Mouse (Mus musculus): ENCODE data around the gene Bpgm. TPM values are rescaled to one million over a fixed set of nuclear protein-coding genes. Genes with fewer than 3 reads are reported as not detected.

Gene Bpgm
- polyA plus RNA-seq (2016; fragmentation: Nextera tagmentation; extraction: Ambion mirVana), result 54.6 and 68.6 TPM in 2 replicates

GRCm38 (mm10) chr6:34475974-34476794 is at the start of gene Bpgm:
Bpgm (plus strand) TSS chr6:34476207.
- Histone ChIP-seq H3K9me3 (no peaks in the 10 kb centered on the region), H3K4me1 (peaks cover 52% of the 10 kb centered on the region), H3K36me3 (replicated peaks) (no peaks in the 10 kb centered on the region), H3K27me3 (ENCODE audit: poor library complexity, severe bottlenecking) (no peaks in the 10 kb centered on the region), H3K4me3 (peak within 1 kb of the TSS; percentile 64), H3K27ac (peak within 1 kb of the TSS; percentile 90)
- DNase-seq (ENCODE audit: extremely low spot score, low spot score), result peak; percentile 92
- WGBS, result 1% methylated on average over 35 of the region's 35 CpGs

DNA sequence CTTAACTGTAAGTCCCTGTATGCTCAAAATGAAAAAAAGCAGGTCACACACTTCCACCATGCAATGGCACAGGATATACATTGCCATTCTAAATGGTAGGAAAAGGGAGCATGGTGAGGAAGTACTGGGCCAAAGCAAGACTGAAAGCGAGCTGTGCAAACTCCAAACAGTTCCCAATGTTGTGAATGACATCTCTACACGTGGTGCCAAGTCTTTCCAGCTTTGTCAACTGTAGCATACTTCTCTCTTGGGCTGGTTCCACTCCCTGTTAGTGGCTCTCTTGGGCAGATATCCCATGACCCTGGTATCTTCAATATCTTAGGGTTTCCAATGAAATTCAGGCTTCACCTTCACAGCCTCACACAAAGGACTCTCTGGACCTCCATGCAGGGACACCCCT is 37.0 kb upstream of the Bpgm start:
- no peak for DNase-seq (ENCODE audit: extremely low spot score, low spot score)

GRCm38 (mm10) chr6:34441556-34442257 is 34.3 kb upstream of the Bpgm start:
- 70% methylated on average over 9 of the region's 9 CpGs for WGBS
- Histone ChIP-seq H3K27me3 (ENCODE audit: poor library complexity, severe bottlenecking) (no peaks in the 10 kb centered on the region), H3K9me3 (no peaks in the 10 kb centered on the region), H3K36me3 (replicated peaks) (no peaks in the 10 kb centered on the region), H3K27ac (no peak overlapping the region), H3K4me1 (peaks cover 5% of the 10 kb centered on the region), H3K4me3 (no peak overlapping the region)
- no peak for DNase-seq (ENCODE audit: extremely low spot score, low spot score)

More for the DNA sequence above, 37.0 kb upstream of the Bpgm start:
- H3K27me3 ChIP-seq (ENCODE audit: poor library complexity, severe bottlenecking), result no peaks in the 10 kb centered on the region
- WGBS, result 76% methylated on average over 2 of the region's 2 CpGs
- no peaks in the 10 kb centered on the region for H3K9me3 ChIP-seq
- no peak overlapping the region for H3K27ac ChIP-seq
- no peak overlapping the region for H3K4me3 ChIP-seq
- peaks cover 8% of the 10 kb centered on the region for H3K4me1 ChIP-seq
- H3K36me3 ChIP-seq (replicated peaks), result no peaks in the 10 kb centered on the region

DNA sequence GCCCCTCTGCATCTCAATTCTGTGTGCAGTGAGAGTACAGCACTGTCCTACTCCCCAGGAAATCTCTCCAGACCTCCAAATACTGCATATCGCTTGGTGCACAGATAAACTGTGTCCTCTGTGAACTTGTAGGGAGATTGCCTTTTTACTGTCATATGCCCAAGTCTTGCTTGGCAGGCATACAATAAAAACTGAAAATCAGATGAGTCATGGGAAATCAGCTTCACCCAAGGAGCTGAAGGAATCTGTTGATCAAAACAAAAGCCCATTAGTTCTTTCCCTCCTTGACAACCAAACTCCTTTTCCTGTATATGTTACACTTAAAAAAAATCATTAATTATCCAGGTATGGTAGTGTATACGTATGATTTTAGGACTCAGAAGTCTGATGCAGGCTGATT is 32.2 kb upstream of the Bpgm start:
- Histone ChIP-seq H3K27me3 (ENCODE audit: poor library complexity, severe bottlenecking) (no peaks in the 10 kb centered on the region), H3K4me3 (no peak overlapping the region), H3K27ac (no peak overlapping the region), H3K9me3 (no peaks in the 10 kb centered on the region), H3K4me1 (no peaks in the 10 kb centered on the region), H3K36me3 (replicated peaks) (no peaks in the 10 kb centered on the region)
- DNase-seq (ENCODE audit: extremely low spot score, low spot score), result no peak
- 91% methylated on average over 2 of the region's 2 CpGs for WGBS

DNA sequence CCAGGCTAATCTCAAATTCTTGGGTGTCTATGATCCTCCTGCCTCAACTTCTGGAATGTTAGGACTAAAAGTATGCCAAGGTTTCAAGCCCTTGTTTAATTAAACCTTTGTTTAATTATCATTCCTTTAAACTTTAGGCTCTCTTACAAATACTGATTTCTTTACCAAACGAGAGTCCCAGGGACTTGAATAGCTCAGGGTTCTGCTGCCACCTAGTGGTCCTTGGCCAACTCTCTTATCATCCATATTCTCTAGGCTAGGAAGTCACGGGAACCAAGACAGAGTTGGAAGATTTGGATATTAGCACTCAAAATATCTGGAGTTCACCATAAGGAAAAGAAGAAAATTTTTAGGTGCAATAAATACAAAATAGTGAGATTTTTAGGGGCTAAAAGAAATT is 28.0 kb upstream of the Bpgm start:
- H3K27me3 ChIP-seq (ENCODE audit: poor library complexity, severe bottlenecking), result no peaks in the 10 kb centered on the region
- H3K4me3 ChIP-seq, result no peak overlapping the region
- no peaks in the 10 kb centered on the region for H3K9me3 ChIP-seq
- no peaks in the 10 kb centered on the region for H3K36me3 ChIP-seq (replicated peaks)
- no peak overlapping the region for H3K27ac ChIP-seq
- 16% methylated on average over 2 of the region's 2 CpGs for WGBS
- DNase-seq (ENCODE audit: extremely low spot score, low spot score), result peak; percentile 56
- H3K4me1 ChIP-seq, result no peaks in the 10 kb centered on the region

- 70% methylated on average over 1 of the region's 1 CpGs for WGBS
- no peak for DNase-seq (ENCODE audit: extremely low spot score, low spot score)
- Histone ChIP-seq H3K9me3 (no peaks in the 10 kb centered on the region), H3K27me3 (ENCODE audit: poor library complexity, severe bottlenecking) (no peaks in the 10 kb centered on the region), H3K27ac (no peak overlapping the region), H3K4me1 (no peaks in the 10 kb centered on the region), H3K36me3 (replicated peaks) (no peaks in the 10 kb centered on the region), H3K4me3 (no peak overlapping the region)
These were observed 27.3 kb upstream of the Bpgm start for GRCm38 (mm10) chr6:34448696-34449095.

- Histone ChIP-seq H3K27me3 (ENCODE audit: poor library complexity, severe bottlenecking) (no peaks in the 10 kb centered on the region), H3K4me1 (no peaks in the 10 kb centered on the region), H3K4me3 (no peak overlapping the region), H3K27ac (no peak overlapping the region), H3K9me3 (no peaks in the 10 kb centered on the region), H3K36me3 (replicated peaks) (no peaks in the 10 kb centered on the region)
- DNase-seq (ENCODE audit: extremely low spot score, low spot score), result no peak
- WGBS, result 79% methylated on average over 7 of the region's 7 CpGs
These were observed 22.8 kb upstream of the Bpgm start for GRCm38 (mm10) chr6:34452963-34453770.

DNA sequence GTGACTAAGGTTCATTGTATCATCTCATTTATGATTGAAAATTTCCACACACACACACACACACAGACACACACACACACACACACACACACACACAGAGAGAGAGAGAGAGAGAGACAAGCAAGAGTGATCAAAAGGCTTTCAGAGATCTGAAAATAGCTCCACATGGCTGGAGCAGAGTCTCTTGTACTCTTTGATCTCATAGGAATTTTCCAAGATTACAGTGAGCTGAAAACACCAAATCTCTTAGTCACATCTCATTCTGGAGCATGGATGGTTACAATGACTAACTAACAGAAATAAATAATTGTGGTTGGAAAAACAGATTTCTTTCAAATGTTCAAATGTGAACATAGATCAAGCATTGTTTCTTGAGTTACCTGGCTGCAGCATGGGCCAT is 16.6 kb upstream of the Bpgm start:
- H3K9me3 ChIP-seq, result no peaks in the 10 kb centered on the region
- H3K27me3 ChIP-seq (ENCODE audit: poor library complexity, severe bottlenecking), result no peaks in the 10 kb centered on the region
- no peaks in the 10 kb centered on the region for H3K4me1 ChIP-seq
- no peak overlapping the region for H3K27ac ChIP-seq
- no peaks in the 10 kb centered on the region for H3K36me3 ChIP-seq (replicated peaks)
- H3K4me3 ChIP-seq, result no peak overlapping the region
- no peak for DNase-seq (ENCODE audit: extremely low spot score, low spot score)

- DNase-seq (ENCODE audit: extremely low spot score, low spot score), result no peak
- 69% methylated on average over 4 of the region's 4 CpGs for WGBS
- no peaks in the 10 kb centered on the region for H3K4me1 ChIP-seq
- H3K36me3 ChIP-seq (replicated peaks), result no peaks in the 10 kb centered on the region
- no peaks in the 10 kb centered on the region for H3K27me3 ChIP-seq (ENCODE audit: poor library complexity, severe bottlenecking)
- no peak overlapping the region for H3K4me3 ChIP-seq
- H3K9me3 ChIP-seq, result no peaks in the 10 kb centered on the region
- H3K27ac ChIP-seq, result no peak overlapping the region
These were observed 15.4 kb upstream of the Bpgm start for GRCm38 (mm10) chr6:34460651-34461050.

GRCm38 (mm10) chr6:34463582-34463981 is 12.4 kb upstream of the Bpgm start:
- WGBS, result 92% methylated on average over 4 of the region's 4 CpGs
- H3K4me1 ChIP-seq, result no peaks in the 10 kb centered on the region

GRCm38 (mm10) chr6:34471434-34472110 is 4.4 kb upstream of the Bpgm start:
- Histone ChIP-seq H3K9me3 (no peaks in the 10 kb centered on the region), H3K4me1 (peaks cover 8% of the 10 kb centered on the region), H3K27me3 (ENCODE audit: poor library complexity, severe bottlenecking) (no peaks in the 10 kb centered on the region), H3K4me3 (no peak overlapping the region), H3K36me3 (replicated peaks) (no peaks in the 10 kb centered on the region), H3K27ac (0 out of 2 replicates have a peak overlapping the region, but pooled peaks have one; percentile 58)
- WGBS, result 90% methylated on average over 12 of the region's 12 CpGs
- DNase-seq (ENCODE audit: extremely low spot score, low spot score), result no peak

More at GRCm38 (mm10) chr6:34463582-34463981, 12.4 kb upstream of the Bpgm start:
- no peak overlapping the region for H3K27ac ChIP-seq
- no peak overlapping the region for H3K4me3 ChIP-seq
- no peaks in the 10 kb centered on the region for H3K9me3 ChIP-seq
- no peaks in the 10 kb centered on the region for H3K36me3 ChIP-seq (replicated peaks)
- no peak for DNase-seq (ENCODE audit: extremely low spot score, low spot score)
- H3K27me3 ChIP-seq (ENCODE audit: poor library complexity, severe bottlenecking), result no peaks in the 10 kb centered on the region

DNA sequence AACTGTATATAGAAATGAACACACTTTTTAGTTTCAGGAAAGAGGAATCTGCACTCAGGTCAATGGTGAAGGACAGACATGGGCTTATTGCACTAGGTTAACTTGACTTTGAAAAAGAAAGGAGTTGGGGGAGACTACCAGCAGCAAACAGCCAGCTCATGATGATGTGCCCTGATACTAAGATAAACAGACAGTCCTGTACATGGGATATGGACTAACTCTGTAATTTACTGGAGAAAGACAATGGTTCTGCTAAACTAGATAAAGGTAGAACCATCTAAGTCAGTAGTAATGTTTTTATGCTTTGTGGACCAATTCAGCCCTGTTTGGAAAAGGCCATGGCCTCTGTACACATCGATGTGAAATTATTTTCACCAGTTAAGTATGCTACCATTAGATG is 2.7 kb upstream of the Bpgm start:
- Histone ChIP-seq H3K27ac (no peak overlapping the region), H3K9me3 (no peaks in the 10 kb centered on the region), H3K4me1 (peaks cover 26% of the 10 kb centered on the region), H3K4me3 (no peak overlapping the region), H3K27me3 (ENCODE audit: poor library complexity, severe bottlenecking) (no peaks in the 10 kb centered on the region), H3K36me3 (replicated peaks) (no peaks in the 10 kb centered on the region)
- WGBS, result 82% methylated on average over 1 of the region's 1 CpGs
- DNase-seq (ENCODE audit: extremely low spot score, low spot score), result no peak

Data from forebrain, embryonic 10.5 days (tissue).